Mouse (Mus musculus): ENCODE data around the gene Crim1. TPM values are rescaled to one million over a fixed set of nuclear protein-coding genes. Genes with fewer than 3 reads are reported as not detected.

Gene Crim1
- polyA plus RNA-seq, 1 experiment from 2014 or later: 3.6 TPM

GRCm38 (mm10) chr17:78196184-78196583, 3.9 kb upstream of the Crim1 start:
- H3K4me3 ChIP-seq (ENCODE audit: low read depth, low read length): no peak overlapping the region
- no peak for DNase-seq (ENCODE audit: low spot score)
- H3K36me3 ChIP-seq (ENCODE audit: control insufficient read depth, insufficient read depth, low read length): no peaks in the 10 kb centered on the region
- H3K4me1 ChIP-seq (ENCODE audit: control insufficient read depth, insufficient read depth, low read length): 0 out of 2 replicates have a peak, but pooled peaks cover 2% of the 10 kb centered on the region
- no peak for ATAC-seq
- no peak overlapping the region for H3K9ac ChIP-seq (ENCODE audit: low read length)
- 91% methylated on average over 5 of the region's 5 CpGs for WGBS
- H3K27me3 ChIP-seq (replicated peaks; ENCODE audit: control insufficient read depth, insufficient read depth, low read length): no peaks in the 10 kb centered on the region
- H3K4me2 ChIP-seq (ENCODE audit: low read length): no peak overlapping the region
- no peaks in the 10 kb centered on the region for H3K9me3 ChIP-seq (replicated peaks; ENCODE audit: control insufficient read depth, low read length)
- no peak overlapping the region for H3K27ac ChIP-seq (ENCODE audit: low read depth, low read length)

- no peak overlapping the region for H3K27ac ChIP-seq (ENCODE audit: low read depth, low read length)
- DNase-seq (ENCODE audit: low spot score) (peak; percentile 56), ATAC-seq (no peak)
- no peaks in the 10 kb centered on the region for H3K36me3 ChIP-seq (ENCODE audit: control insufficient read depth, insufficient read depth, low read length)
- H3K4me3 ChIP-seq (ENCODE audit: low read depth, low read length): no peak overlapping the region
- H3K9me3 ChIP-seq (replicated peaks; ENCODE audit: control insufficient read depth, low read length): no peaks in the 10 kb centered on the region
- 0 out of 2 replicates have a peak, but pooled peaks cover 3% of the 10 kb centered on the region for H3K4me1 ChIP-seq (ENCODE audit: control insufficient read depth, insufficient read depth, low read length)
- 25% methylated on average over 7 of the region's 7 CpGs for WGBS
- no peak overlapping the region for H3K9ac ChIP-seq (ENCODE audit: low read length)
- no peak overlapping the region for H3K4me2 ChIP-seq (ENCODE audit: low read length)
- H3K27me3 ChIP-seq (replicated peaks; ENCODE audit: control insufficient read depth, insufficient read depth, low read length): no peaks in the 10 kb centered on the region
These were observed 2.9 kb upstream of the Crim1 start for GRCm38 (mm10) chr17:78197111-78197510.

GRCm38 (mm10) chr17:78198140-78198539, 1.9 kb upstream of the Crim1 start:
- WGBS: 80% methylated on average over 4 of the region's 4 CpGs

GRCm38 (mm10) chr17:78198820-78199219, 1.2 kb upstream of the Crim1 start:
- Histone ChIP-seq H3K36me3 (ENCODE audit: control insufficient read depth, insufficient read depth, low read length) (no peaks in the 10 kb centered on the region), H3K9ac (ENCODE audit: low read length) (peak overlapping the region; percentile 78; the same call in 1 of the 2 replicates), H3K27ac (ENCODE audit: low read depth, low read length) (no peak overlapping the region), H3K4me2 (ENCODE audit: low read length) (peak overlapping the region; percentile 98), H3K4me1 (ENCODE audit: control insufficient read depth, insufficient read depth, low read length) (peaks cover 8% of the 10 kb centered on the region; the same call in 1 of the 2 replicates), H3K27me3 (replicated peaks; ENCODE audit: control insufficient read depth, insufficient read depth, low read length) (no peaks in the 10 kb centered on the region), H3K9me3 (replicated peaks; ENCODE audit: control insufficient read depth, low read length) (no peaks in the 10 kb centered on the region), H3K4me3 (ENCODE audit: low read depth, low read length) (peak overlapping the region; percentile 80; the same call in 1 of the 2 replicates)
- WGBS: 12% methylated on average over 4 of the region's 4 CpGs
- DNase-seq (ENCODE audit: low spot score) (peak; percentile 46), ATAC-seq (no peak)

More at GRCm38 (mm10) chr17:78198140-78198539, 1.9 kb upstream of the Crim1 start:
- Histone ChIP-seq H3K4me2 (ENCODE audit: low read length) (no peak overlapping the region), H3K4me1 (ENCODE audit: control insufficient read depth, insufficient read depth, low read length) (peaks cover 8% of the 10 kb centered on the region; the same call in 1 of the 2 replicates), H3K9ac (ENCODE audit: low read length) (no peak overlapping the region), H3K9me3 (replicated peaks; ENCODE audit: control insufficient read depth, low read length) (no peaks in the 10 kb centered on the region), H3K36me3 (ENCODE audit: control insufficient read depth, insufficient read depth, low read length) (no peaks in the 10 kb centered on the region), H3K27me3 (replicated peaks; ENCODE audit: control insufficient read depth, insufficient read depth, low read length) (no peaks in the 10 kb centered on the region), H3K27ac (ENCODE audit: low read depth, low read length) (no peak overlapping the region), H3K4me3 (ENCODE audit: low read depth, low read length) (no peak overlapping the region)
- ATAC-seq (no peak), DNase-seq (ENCODE audit: low spot score) (no peak)

- no peak for ATAC-seq
- Histone ChIP-seq H3K9ac (ENCODE audit: low read length) (peak overlapping the region; percentile 78), H3K4me2 (ENCODE audit: low read length) (peak overlapping the region; percentile 98), H3K9me3 (replicated peaks; ENCODE audit: control insufficient read depth, low read length) (no peaks in the 10 kb centered on the region), H3K27ac (ENCODE audit: low read depth, low read length) (peak overlapping the region; percentile 85; the same call in 1 of the 2 replicates), H3K36me3 (ENCODE audit: control insufficient read depth, insufficient read depth, low read length) (no peaks in the 10 kb centered on the region), H3K4me3 (ENCODE audit: low read depth, low read length) (peak overlapping the region; percentile 80), H3K27me3 (replicated peaks; ENCODE audit: control insufficient read depth, insufficient read depth, low read length) (no peaks in the 10 kb centered on the region), H3K4me1 (ENCODE audit: control insufficient read depth, insufficient read depth, low read length) (peaks cover 8% of the 10 kb centered on the region; the same call in 1 of the 2 replicates)
- peak; percentile 36 for DNase-seq (ENCODE audit: low spot score)
- WGBS: 8% methylated on average over 7 of the region's 7 CpGs
These were observed 820 bp upstream of the Crim1 start for GRCm38 (mm10) chr17:78199231-78199625.

GRCm38 (mm10) chr17:78200561-78201220, 643 bp downstream of the Crim1 start:
- under 1% methylated on average over 45 of the region's 73 CpGs for WGBS
- Histone ChIP-seq H3K27ac (ENCODE audit: low read depth, low read length) (peak overlapping the region; percentile 85), H3K27me3 (replicated peaks; ENCODE audit: control insufficient read depth, insufficient read depth, low read length) (no peaks in the 10 kb centered on the region), H3K9me3 (replicated peaks; ENCODE audit: control insufficient read depth, low read length) (no peaks in the 10 kb centered on the region), H3K4me1 (ENCODE audit: control insufficient read depth, insufficient read depth, low read length) (peaks cover 8% of the 10 kb centered on the region; the same call in 1 of the 2 replicates), H3K4me3 (ENCODE audit: low read depth, low read length) (peak overlapping the region; percentile 80), H3K9ac (ENCODE audit: low read length) (peak overlapping the region; percentile 78), H3K36me3 (ENCODE audit: control insufficient read depth, insufficient read depth, low read length) (no peaks in the 10 kb centered on the region), H3K4me2 (ENCODE audit: low read length) (peak overlapping the region; percentile 98)
- DNase-seq (ENCODE audit: low spot score) (peak; percentile 67), ATAC-seq (peak; percentile 60)

GRCm38 (mm10) chr17:78201221-78202058, 1.4 kb downstream of the Crim1 start:
- DNase-seq (ENCODE audit: low spot score) (peak; percentile 60), ATAC-seq (peak; percentile 38)
- peak overlapping the region; percentile 78 for H3K9ac ChIP-seq (ENCODE audit: low read length)
- peak overlapping the region; percentile 98 for H3K4me2 ChIP-seq (ENCODE audit: low read length)
- H3K27ac ChIP-seq (ENCODE audit: low read depth, low read length): peak overlapping the region; percentile 85
- H3K9me3 ChIP-seq (replicated peaks; ENCODE audit: control insufficient read depth, low read length): no peaks in the 10 kb centered on the region
- H3K27me3 ChIP-seq (replicated peaks; ENCODE audit: control insufficient read depth, insufficient read depth, low read length): no peaks in the 10 kb centered on the region
- peaks cover 9% of the 10 kb centered on the region for H3K4me1 ChIP-seq (ENCODE audit: control insufficient read depth, insufficient read depth, low read length)
- H3K36me3 ChIP-seq (ENCODE audit: control insufficient read depth, insufficient read depth, low read length): no peaks in the 10 kb centered on the region
- under 1% methylated on average over 39 of the region's 39 CpGs for WGBS
- H3K4me3 ChIP-seq (ENCODE audit: low read depth, low read length): peak overlapping the region; percentile 80

- Histone ChIP-seq H3K27me3 (replicated peaks; ENCODE audit: control insufficient read depth, insufficient read depth, low read length) (no peaks in the 10 kb centered on the region), H3K36me3 (ENCODE audit: control insufficient read depth, insufficient read depth, low read length) (no peaks in the 10 kb centered on the region), H3K4me3 (ENCODE audit: low read depth, low read length) (peak overlapping the region; percentile 80), H3K4me2 (ENCODE audit: low read length) (peak overlapping the region; percentile 98), H3K9ac (ENCODE audit: low read length) (peak overlapping the region; percentile 78), H3K27ac (ENCODE audit: low read depth, low read length) (no peak overlapping the region), H3K9me3 (replicated peaks; ENCODE audit: control insufficient read depth, low read length) (no peaks in the 10 kb centered on the region), H3K4me1 (ENCODE audit: control insufficient read depth, insufficient read depth, low read length) (peaks cover 12% of the 10 kb centered on the region)
- DNase-seq (ENCODE audit: low spot score): peak; percentile 18
- no peak for ATAC-seq
- 2% methylated on average over 5 of the region's 5 CpGs for WGBS
These were observed 2.2 kb downstream of the Crim1 start for GRCm38 (mm10) chr17:78202221-78202620.
